Mouse (Mus musculus): ENCODE measurements around the gene Crb1.
"Not testable (repeated sequence)": the region's sequence is repeated elsewhere in the genome, so short reads cannot be mapped to it uniquely, and the experiment has no call there.

The Crb1 gene

DNA sequence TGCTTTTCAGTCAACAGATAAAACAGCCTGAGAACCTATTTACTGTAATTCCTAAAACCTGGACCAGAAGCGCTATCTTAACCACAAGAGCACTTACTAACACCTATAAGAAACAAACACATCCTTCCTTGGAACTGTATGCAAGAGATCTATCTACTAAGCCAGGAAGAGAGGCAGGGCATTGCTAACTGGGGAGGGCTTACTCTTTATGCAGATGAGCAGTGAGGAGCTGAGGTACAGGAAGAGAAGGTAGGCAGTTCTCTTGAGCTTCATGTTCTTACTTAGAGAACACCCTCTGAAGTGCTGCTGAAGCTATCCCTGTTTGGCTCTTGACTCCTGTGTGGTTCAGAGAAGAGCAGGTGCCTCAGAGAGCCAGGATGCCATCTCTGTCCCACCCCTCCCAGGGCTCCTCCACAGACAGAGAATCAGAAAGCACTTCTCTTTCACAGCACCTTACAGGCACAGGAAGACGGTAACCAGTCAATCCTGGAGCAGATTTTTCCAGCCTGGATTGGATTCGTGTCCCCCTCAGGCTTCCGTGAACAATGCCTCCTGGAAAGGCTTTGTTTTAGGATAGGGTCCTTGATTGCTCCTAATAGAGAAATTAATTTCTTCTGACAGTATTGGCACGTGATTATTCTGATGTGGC is at the start of gene Crb1:
Crb1 (minus strand) TSS at position 463 of the 649 bp plus-strand sequence.
- Histone ChIP-seq H3K27me3 (ENCODE audit: control insufficient read depth, insufficient read depth, low read length, poor library complexity, severe bottlenecking) (no peaks in the 10 kb centered on the region), H3K36me3 (ENCODE audit: control insufficient read depth, insufficient read depth, low read length, poor library complexity, severe bottlenecking) (no peaks in the 10 kb centered on the region)
- no peak for DNase-seq (ENCODE audit: low read depth, low spot score)

DNA sequence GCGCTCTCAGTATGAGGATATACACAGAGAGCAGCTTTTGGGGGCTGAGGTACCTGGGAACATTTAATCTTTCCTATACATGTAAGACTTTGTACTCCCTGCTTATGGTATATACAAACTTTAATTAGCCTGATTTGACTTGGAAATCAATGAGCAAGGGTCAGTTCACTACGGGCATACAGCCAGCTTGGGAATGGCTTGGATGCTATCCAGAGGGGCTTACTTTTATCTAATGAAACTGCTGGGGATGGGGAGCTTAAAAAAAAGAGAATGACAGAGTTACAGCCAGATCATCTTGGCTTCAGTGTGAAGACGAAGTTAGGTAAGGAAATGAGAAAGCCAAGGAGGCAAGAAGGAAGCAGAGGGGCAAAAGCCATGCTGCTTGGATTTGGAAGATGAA is 48.1 kb upstream of the Crb1 start:
- Histone ChIP-seq H3K27me3 (ENCODE audit: control insufficient read depth, insufficient read depth, low read length, poor library complexity, severe bottlenecking) (no peaks in the 10 kb centered on the region), H3K36me3 (ENCODE audit: control insufficient read depth, insufficient read depth, low read length, poor library complexity, severe bottlenecking) (0 out of 2 replicates have a peak, but pooled peaks cover 1% of the 10 kb centered on the region)
- no peak for DNase-seq (ENCODE audit: low read depth, low spot score)

DNA sequence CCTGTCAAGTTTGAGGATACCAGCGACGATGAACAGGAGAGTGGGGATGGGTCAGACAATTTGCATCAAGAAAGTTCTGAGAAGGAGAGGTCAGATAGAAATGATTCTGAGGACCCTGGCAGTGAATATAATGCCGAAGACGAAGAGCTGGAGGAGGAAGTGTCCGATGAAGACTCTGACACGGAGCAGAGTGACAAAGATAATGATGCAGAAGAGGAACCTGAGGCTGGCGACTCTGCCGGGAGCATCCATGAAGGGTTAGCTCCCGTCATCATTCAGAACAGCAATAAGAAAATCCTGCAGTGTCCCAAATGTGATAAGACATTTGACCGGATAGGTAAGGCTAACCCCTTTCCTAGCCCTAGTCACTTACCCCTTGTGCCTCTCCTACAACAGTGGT is 47.0 kb upstream of the Crb1 start:
- DNase-seq (ENCODE audit: low read depth, low spot score) = no peak
- no peaks in the 10 kb centered on the region for H3K36me3 ChIP-seq (ENCODE audit: control insufficient read depth, insufficient read depth, low read length, poor library complexity, severe bottlenecking)
- H3K27me3 ChIP-seq (ENCODE audit: control insufficient read depth, insufficient read depth, low read length, poor library complexity, severe bottlenecking) = no peaks in the 10 kb centered on the region

DNA sequence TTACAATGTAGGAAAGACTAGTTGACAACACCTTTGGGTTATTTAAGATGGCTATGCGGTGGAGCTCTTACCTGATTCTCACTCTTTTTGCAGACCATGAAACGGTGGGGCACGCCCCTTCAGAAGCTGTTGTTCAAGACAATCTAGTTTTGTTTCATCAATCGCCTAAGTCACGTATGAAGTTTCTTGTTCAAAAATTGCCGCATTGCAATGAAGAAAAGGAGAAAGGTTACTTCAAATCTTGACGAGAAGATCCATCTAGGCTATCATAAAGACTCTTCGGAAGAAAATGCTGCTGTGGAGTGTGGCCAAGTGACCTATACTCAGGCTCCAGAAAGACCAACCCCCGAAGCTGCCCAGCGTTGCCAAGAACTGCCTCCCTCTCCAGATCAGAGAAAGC is 46.0 kb upstream of the Crb1 start:
- Histone ChIP-seq H3K27me3 (ENCODE audit: control insufficient read depth, insufficient read depth, low read length, poor library complexity, severe bottlenecking) (no peaks in the 10 kb centered on the region), H3K36me3 (ENCODE audit: control insufficient read depth, insufficient read depth, low read length, poor library complexity, severe bottlenecking) (no peaks in the 10 kb centered on the region)
- DNase-seq (ENCODE audit: low read depth, low spot score) = peak; percentile 18

DNA sequence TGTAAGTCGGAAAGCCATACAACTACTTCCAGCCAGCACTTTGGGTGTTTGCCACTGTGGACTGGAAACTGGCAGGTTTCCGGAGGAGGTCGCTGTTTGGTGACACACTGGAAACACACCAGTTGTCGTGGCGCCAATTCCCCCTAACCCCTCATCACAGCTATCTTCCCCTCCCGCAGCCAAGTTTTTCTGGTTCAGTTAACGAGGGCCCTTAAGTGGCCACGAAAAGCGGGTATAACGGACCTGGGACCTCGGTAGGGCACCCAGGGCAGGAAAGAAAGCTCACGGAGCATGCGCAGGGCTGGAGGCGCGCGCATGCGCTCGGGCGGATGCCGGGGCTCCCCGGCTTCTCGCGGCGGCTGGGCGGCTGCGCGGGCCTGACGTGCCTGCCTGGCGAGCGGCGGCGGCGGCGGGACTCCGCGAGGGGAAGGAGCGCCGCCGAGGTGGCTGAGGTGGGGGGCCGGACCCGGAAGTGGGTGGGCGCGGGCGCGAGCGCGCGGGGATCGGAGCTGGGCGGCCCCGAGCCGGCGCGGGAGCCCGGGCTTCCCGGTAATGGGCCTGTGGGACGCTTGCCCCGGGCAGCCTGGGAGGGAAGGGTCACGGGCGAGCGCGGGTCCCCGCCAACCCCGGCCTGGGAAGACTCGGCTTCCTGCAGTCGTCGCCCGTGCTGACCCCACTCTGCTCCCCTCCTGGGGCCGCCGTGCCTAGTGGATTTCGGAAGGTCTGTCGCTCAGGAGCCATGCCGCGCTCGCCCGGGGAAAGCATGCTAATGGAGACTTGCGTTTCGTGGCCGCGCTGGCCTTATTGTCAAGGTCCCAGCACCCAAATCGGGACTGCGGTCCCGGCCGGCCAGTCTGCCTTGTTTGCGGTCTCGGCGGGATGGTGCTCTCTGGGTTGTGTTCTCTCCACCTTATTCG is 45.2 kb upstream of the Crb1 start, which contains the start of gene Zbtb41:
Zbtb41 (plus strand) TSS at position 414 of the 917 bp plus-strand sequence.
- peak; percentile 94 for DNase-seq (ENCODE audit: low read depth, low spot score)
- H3K27me3 ChIP-seq (ENCODE audit: control insufficient read depth, insufficient read depth, low read length, poor library complexity, severe bottlenecking) = no peaks in the 10 kb centered on the region
- H3K36me3 ChIP-seq (ENCODE audit: control insufficient read depth, insufficient read depth, low read length, poor library complexity, severe bottlenecking) = no peaks in the 10 kb centered on the region

DNA sequence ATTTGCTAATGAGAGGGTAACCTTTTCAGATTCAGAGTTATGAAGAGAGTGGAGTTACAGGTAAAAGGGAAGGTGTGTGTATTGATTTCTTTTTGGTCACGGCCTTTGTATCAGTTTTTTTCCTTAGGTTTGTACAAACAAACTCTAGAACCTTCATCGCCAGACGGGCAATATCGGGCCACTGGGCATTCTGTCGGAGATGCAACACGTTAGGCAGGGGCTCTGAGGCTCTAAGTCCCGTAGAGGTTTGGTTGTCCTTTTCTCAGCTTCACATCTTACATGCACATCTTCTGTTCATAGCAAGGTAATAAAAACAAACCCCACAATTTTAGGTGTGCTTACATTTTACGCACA is 44.6 kb upstream of the Crb1 start:
- no peak for DNase-seq (ENCODE audit: low read depth, low spot score)
- Histone ChIP-seq H3K36me3 (ENCODE audit: control insufficient read depth, insufficient read depth, low read length, poor library complexity, severe bottlenecking) (no peaks in the 10 kb centered on the region), H3K27me3 (ENCODE audit: control insufficient read depth, insufficient read depth, low read length, poor library complexity, severe bottlenecking) (no peaks in the 10 kb centered on the region)

DNA sequence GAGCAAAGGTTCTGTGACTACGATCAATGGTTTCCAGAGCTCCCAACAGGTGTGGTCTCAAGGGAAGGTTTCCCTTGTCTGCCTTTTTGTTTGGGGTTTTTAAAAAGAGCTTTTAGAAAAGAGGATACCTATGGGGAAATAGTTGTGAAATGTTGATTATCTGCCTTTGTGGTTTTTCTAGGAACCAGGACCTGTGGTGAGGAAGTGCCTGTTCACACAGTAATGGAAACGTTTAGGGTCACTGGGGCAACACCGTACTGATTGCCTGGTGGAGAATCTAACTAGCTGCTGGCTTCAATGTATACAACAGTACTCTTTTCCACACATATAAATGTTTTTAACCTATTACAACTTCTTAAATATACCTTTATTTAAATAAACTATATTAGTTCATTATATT is 36.6 kb upstream of the Crb1 start:
- no peaks in the 10 kb centered on the region for H3K36me3 ChIP-seq (ENCODE audit: control insufficient read depth, insufficient read depth, low read length, poor library complexity, severe bottlenecking)
- no peaks in the 10 kb centered on the region for H3K27me3 ChIP-seq (ENCODE audit: control insufficient read depth, insufficient read depth, low read length, poor library complexity, severe bottlenecking)
- no peak for DNase-seq (ENCODE audit: low read depth, low spot score)

DNA sequence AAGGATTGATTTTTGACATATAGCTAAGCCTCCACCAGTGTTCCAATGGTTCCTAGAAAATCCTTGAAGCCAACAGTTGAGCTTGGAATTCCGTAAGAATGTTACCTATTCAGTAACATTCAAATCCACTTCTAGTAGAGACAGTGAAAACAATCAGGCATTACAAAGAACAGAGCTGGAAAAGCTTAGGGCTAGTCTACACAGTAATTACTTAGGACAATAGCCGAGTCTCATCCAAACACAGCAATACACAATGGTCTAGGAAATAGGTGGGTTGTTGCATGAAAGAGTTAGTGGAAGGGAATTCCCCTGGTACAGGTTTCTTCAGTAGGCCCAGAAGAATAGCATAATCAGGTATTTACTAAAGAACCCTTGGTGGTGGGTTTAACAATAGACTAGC is 35.5 kb upstream of the Crb1 start:
- not testable (repeated sequence) for DNase-seq (ENCODE audit: low read depth, low spot score); H3K27me3 ChIP-seq (ENCODE audit: control insufficient read depth, insufficient read depth, low read length, poor library complexity, severe bottlenecking); H3K36me3 ChIP-seq (ENCODE audit: control insufficient read depth, insufficient read depth, low read length, poor library complexity, severe bottlenecking)

DNA sequence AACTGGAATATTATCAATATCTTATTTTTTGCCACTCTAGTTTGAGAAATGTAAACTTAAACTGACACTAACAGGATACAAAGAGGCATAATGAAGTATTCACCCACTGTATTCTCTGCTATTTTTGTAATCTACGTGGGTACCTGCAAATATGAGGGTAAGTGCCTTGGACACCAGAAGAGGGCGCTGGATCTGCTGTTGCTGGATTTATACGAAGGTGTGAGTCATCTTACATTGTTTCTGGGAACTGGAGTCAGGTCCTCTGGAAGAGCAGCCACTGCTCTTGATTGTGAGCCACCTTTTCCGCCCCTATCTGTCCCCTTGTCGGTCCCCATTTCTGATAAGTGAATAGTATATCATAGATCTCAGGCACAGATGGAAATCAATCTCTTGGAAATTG is 30.8 kb upstream of the Crb1 start:
- peak; percentile 10 for DNase-seq (ENCODE audit: low read depth, low spot score)
- Histone ChIP-seq H3K36me3 (ENCODE audit: control insufficient read depth, insufficient read depth, low read length, poor library complexity, severe bottlenecking) (no peaks in the 10 kb centered on the region), H3K27me3 (ENCODE audit: control insufficient read depth, insufficient read depth, low read length, poor library complexity, severe bottlenecking) (no peaks in the 10 kb centered on the region)

DNA sequence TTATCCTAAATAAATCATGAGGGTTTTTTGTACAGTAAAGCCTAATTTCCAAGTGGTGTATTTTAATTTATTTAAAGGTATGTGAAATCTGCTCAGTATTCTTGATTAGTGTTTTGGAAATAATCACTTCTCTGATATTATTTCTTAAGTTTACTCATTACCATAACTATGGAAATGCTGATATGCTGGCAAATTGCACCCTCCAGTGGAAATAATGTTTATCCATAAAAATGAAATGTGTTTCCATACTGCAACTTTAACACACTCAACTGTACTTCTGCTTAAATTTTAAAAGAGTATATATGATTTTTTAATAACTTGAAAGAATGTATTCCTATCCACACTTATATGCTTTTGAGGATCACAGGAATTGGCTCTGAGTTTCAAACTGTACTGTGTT is 28.9 kb upstream of the Crb1 start:
- no peak for DNase-seq (ENCODE audit: low read depth, low spot score)
- Histone ChIP-seq H3K27me3 (ENCODE audit: control insufficient read depth, insufficient read depth, low read length, poor library complexity, severe bottlenecking) (no peaks in the 10 kb centered on the region), H3K36me3 (ENCODE audit: control insufficient read depth, insufficient read depth, low read length, poor library complexity, severe bottlenecking) (no peaks in the 10 kb centered on the region)

DNA sequence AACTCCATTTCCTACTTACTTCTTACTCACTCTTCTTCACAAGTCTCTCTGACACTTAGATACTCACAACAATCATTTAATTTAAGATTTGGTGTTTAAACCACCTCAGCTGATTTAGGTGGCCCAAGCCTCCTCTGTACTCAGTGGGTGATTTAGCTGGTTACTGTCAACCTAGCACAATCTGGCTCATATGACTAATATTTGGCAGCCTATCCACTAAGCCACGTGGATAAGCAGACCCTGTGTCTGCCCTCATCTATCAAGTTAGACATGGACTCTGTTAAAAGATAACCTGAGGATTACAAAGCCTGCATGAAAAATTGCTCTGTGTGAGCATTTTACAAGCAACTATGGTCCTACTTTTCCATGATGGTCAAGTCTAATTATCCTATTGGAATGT is 19.7 kb upstream of the Crb1 start:
- Histone ChIP-seq H3K27me3 (ENCODE audit: control insufficient read depth, insufficient read depth, low read length, poor library complexity, severe bottlenecking) (no peaks in the 10 kb centered on the region), H3K36me3 (ENCODE audit: control insufficient read depth, insufficient read depth, low read length, poor library complexity, severe bottlenecking) (no peaks in the 10 kb centered on the region)
- no peak for DNase-seq (ENCODE audit: low read depth, low spot score)

DNA sequence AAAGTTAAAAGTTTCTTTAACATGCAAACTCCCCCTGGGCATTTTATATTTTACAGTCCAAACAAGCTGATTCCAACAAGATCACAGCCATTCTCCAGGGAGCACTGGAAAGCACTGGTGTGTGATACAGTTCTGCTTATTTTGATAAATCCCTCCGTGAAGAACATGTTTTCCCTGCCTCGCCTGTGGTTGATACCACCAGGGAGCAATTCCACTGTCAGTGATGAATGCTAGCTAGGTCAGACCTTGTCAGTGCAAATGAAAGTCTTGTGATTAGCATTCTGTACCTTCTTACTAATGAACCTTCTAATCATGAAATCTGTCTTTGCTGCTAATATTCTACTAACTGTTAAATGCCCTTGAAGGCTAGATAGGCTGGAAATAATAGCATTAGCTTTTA is 14.8 kb upstream of the Crb1 start:
- no peak for DNase-seq (ENCODE audit: low read depth, low spot score)
- no peaks in the 10 kb centered on the region for H3K36me3 ChIP-seq (ENCODE audit: control insufficient read depth, insufficient read depth, low read length, poor library complexity, severe bottlenecking)
- H3K27me3 ChIP-seq (ENCODE audit: control insufficient read depth, insufficient read depth, low read length, poor library complexity, severe bottlenecking) = no peaks in the 10 kb centered on the region

DNA sequence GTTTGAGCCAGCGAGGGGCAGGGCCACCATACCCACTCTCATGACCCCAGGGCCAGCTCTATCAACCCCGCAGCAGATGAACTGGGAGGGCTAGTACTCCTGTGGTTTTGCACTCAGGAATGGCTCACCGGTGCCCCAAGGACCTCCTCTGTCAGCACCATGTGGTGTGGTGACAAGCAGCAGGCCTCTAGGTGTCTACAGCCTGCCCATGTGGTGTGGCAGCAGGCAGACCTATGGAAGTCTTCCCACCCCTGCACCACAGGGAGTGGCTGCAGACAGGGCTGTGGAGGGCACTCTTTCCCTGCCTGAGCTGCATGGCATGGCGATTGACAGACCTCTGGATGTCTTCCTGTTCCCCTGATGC is 2.7 kb upstream of the Crb1 start:
- Histone ChIP-seq H3K36me3 (ENCODE audit: control insufficient read depth, insufficient read depth, low read length, poor library complexity, severe bottlenecking) (no peaks in the 10 kb centered on the region), H3K27me3 (ENCODE audit: control insufficient read depth, insufficient read depth, low read length, poor library complexity, severe bottlenecking) (no peaks in the 10 kb centered on the region)
- no peak for DNase-seq (ENCODE audit: low read depth, low spot score)

DNA sequence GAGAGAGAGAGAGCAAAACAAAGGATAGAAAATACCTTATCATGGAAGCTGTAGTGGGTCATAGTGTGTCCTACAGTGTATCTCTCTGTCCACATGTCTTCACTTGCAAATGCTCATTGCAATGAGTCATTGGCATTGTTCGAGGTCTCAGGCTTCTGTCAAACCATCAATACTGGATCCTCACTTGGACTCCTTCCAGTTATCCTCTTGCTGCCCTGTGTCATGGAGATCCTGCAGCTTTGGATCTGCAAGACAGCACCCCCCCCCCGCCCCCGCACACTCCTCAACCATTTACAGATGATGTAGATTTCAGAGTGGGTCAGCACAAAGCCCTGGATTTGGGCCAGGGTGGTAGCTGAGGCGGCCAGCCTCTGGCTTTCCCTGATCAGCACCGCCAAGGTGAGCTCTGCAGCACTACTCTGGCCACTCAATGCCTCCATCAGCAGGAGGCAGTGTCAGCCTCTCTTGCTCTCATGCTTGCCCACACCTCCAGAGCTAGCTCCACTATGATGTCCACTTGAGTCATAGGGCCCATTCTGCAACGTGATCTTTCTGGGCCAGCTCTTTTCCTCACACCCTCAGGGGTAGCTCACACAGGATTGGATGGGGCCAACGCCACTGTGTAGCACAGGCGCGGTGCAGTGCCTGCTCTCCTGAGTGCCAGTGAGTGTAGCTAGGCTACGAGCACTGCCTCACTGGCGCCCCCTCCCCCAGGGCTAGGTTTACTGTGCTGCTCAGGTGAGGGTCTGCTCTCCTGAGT is 2.1 kb upstream of the Crb1 start:
- DNase-seq (ENCODE audit: low read depth, low spot score) = no peak
- Histone ChIP-seq H3K27me3 (ENCODE audit: control insufficient read depth, insufficient read depth, low read length, poor library complexity, severe bottlenecking) (no peaks in the 10 kb centered on the region), H3K36me3 (ENCODE audit: control insufficient read depth, insufficient read depth, low read length, poor library complexity, severe bottlenecking) (no peaks in the 10 kb centered on the region)

DNA sequence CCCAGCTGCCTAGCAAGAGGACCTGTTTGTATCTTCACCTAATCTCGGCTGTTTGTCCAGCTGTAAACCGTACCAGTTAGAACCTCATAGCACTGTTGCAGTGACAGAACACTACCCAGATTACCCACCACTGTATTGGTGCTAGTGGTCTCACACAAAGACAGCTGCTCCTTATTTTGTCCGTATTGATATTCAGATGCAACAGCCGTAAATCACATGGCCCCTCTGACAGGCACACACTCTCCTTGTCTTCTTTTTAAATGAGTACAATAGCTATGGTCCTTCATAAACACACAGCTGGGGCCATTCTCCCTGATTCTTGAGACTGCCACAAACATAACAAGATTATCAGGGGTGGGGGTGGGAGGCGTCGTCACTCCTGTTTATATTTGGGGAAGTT is 1.0 kb downstream of the Crb1 start:
- H3K27me3 ChIP-seq (ENCODE audit: control insufficient read depth, insufficient read depth, low read length, poor library complexity, severe bottlenecking) = no peaks in the 10 kb centered on the region
- DNase-seq (ENCODE audit: low read depth, low spot score) = no peak
- H3K36me3 ChIP-seq (ENCODE audit: control insufficient read depth, insufficient read depth, low read length, poor library complexity, severe bottlenecking) = no peaks in the 10 kb centered on the region

Measured in splenic B cell, adult 2 months (primary cell).